Mouse (Mus musculus) stomach, postnatal 0 days (tissue): ENCODE data around the gene Galnt9.

ENCODE experiments used
- CTCF ChIP-seq: IDR thresholded peaks from 2 replicates; pipeline ENCODE4 v1.5.1; 2016; ENCODE audit warnings: antibody characterized with exemption, low read depth, mild to moderate bottlenecking, moderate library complexity
- EP300 ChIP-seq: optimal IDR thresholded peaks from 2 replicates; pipeline ENCODE3; 2016; ENCODE audit warnings: antibody characterized with exemption

- no peak for TF ChIP-seq CTCF
- TF ChIP-seq EP300: no peak
Observed at GRCm38 (mm10) chr5:110627351-110627750, 83.2 kb downstream of the Galnt9 start.
